Mouse (Mus musculus) neural tube, embryonic 15.5 days (tissue): ENCODE results near the gene Rps3a1. TPM values are rescaled to one million over a fixed set of nuclear protein-coding genes. Genes with fewer than 3 reads are reported as not detected.
"Not testable (repeated sequence)": the region's sequence is repeated elsewhere in the genome, so short reads cannot be mapped to it uniquely, and the experiment has no call there.

Source experiments
- ATAC-seq: fragments of 200-750 bp; cut with Nextera tagmentation; 2 replicates; pipeline ENCODE4 v1.8.0; 2017; ENCODE audit warnings: mild to moderate bottlenecking, moderate TSS enrichment, moderate library complexity; ENCODE audit not compliant: low FRiP score
- H3K27ac ChIP-seq: fragments of 300-500 bp; sonication (generic); replicated peaks from 2 replicates; pipeline ENCODE4 v1.5.1; 2015; ENCODE audit warnings: mild to moderate bottlenecking, inconsistent platforms
- H3K27me3 ChIP-seq: fragments of 300-500 bp; sonication (generic); replicated peaks from 2 replicates; pipeline ENCODE4 v1.6.1; 2015; ENCODE audit warnings: inconsistent platforms
- H3K36me3 ChIP-seq: fragments of 300-500 bp; sonication (generic); 2 replicates; pipeline ENCODE4 v1.6.1; 2015; ENCODE audit warnings: inconsistent platforms
- H3K4me1 ChIP-seq: fragments of 300-500 bp; sonication (generic); 2 replicates; pipeline ENCODE4 v1.6.1; 2015; ENCODE audit warnings: inconsistent platforms
- H3K4me2 ChIP-seq: fragments of 300-500 bp; sonication (generic); 2 replicates; pipeline ENCODE4 v1.6.1; 2015; ENCODE audit warnings: inconsistent platforms, mild to moderate bottlenecking, moderate library complexity
- H3K4me3 ChIP-seq: fragments of 300-500 bp; sonication (generic); replicated peaks from 2 replicates; pipeline ENCODE4 v1.5.1; 2015; ENCODE audit warnings: mild to moderate bottlenecking, inconsistent platforms
- H3K9ac ChIP-seq: fragments of 300-500 bp; sonication (generic); replicated peaks from 2 replicates; pipeline ENCODE4 v1.6.1; 2015; ENCODE audit warnings: mild to moderate bottlenecking, inconsistent platforms
- H3K9me3 ChIP-seq: fragments of 300-500 bp; sonication (generic); replicated peaks from 2 replicates; pipeline ENCODE4 v1.6.1; 2016; ENCODE audit warnings: inconsistent platforms
- WGBS: fragments of 180-500 bp; shearing (Covaris S2); methylation state at CpG from one replicate; pipeline ENCODE4 v1.1.7; 2015; ENCODE audit warnings: mixed read lengths; 5-methylcytosine and 5-hydroxymethylcytosine counted together
- polyA plus RNA-seq: library from polyadenylated mRNA; unstranded; fragments of >200 nt; fragmentation: Nextera tagmentation; extraction: Ambion mirVana; gene quantifications from 2 replicates; pipeline ENCODE4 v1.2.1, GENCODE M21; 2015

Gene Rps3a1
- polyA plus RNA-seq, 1 experiment from 2014 or later: 534 TPM

DNA sequence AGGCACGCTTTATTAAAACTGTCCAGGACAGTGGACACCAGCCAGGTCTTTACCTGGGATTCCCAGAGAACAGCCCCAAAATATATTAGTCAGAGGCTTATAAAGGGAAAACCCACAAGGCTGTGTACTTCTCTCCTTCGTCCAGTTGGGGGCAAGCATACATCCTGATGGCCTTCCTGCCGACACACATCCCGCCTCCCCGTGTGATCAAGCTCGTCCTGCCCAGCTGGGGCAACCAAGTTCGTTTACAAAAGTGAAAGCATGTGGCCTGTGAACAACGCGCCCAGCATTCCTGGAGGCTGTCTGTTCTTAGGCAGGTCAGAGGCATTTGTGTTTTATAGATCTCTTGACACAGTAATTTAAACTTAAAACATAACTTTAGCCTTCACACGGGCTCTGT lies 32.4 kb downstream of the Rps3a1 start:
- H3K36me3 ChIP-seq: peaks cover 3% of the 10 kb centered on the region; the same call in 1 of the 2 replicates
- H3K9ac ChIP-seq: no peak overlapping the region
- H3K27ac ChIP-seq: no peak overlapping the region
- no peaks in the 10 kb centered on the region for H3K27me3 ChIP-seq
- no peak overlapping the region for H3K4me3 ChIP-seq
- no peak overlapping the region; the same call in 1 of the 2 replicates for H3K4me2 ChIP-seq
- H3K4me1 ChIP-seq: peaks cover 18% of the 10 kb centered on the region
- WGBS: 22% methylated on average over 10 of the region's 10 CpGs
- no peak for ATAC-seq
- H3K9me3 ChIP-seq: no peaks in the 10 kb centered on the region

DNA sequence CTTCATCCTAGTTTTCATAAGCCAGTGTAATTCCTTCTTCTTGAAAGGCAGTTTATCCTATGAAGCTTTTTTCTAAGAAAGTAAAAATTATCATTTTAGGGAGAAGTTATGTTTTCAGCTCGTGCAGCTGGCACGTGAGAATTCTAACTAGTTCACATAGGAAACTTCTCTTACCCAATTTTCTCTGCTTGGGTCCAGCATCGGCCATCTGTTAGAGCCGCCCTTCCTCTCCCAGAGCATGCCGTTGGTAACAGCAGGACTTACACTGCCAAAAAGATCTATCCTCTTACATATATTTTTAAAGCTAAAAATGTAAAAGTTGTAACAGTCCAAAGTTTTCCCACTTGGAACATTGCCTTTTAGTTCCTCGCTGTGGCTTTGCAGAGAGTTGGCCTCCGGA lies 33.4 kb downstream of the Rps3a1 start:
- Histone ChIP-seq H3K9ac (no peak overlapping the region), H3K9me3 (no peaks in the 10 kb centered on the region), H3K4me1 (peaks cover 14% of the 10 kb centered on the region), H3K36me3 (peaks cover 3% of the 10 kb centered on the region; the same call in 1 of the 2 replicates), H3K4me2 (no peak overlapping the region), H3K27ac (no peak overlapping the region), H3K27me3 (no peaks in the 10 kb centered on the region), H3K4me3 (no peak overlapping the region)
- ATAC-seq: no peak
- 93% methylated on average over 7 of the region's 7 CpGs for WGBS

DNA sequence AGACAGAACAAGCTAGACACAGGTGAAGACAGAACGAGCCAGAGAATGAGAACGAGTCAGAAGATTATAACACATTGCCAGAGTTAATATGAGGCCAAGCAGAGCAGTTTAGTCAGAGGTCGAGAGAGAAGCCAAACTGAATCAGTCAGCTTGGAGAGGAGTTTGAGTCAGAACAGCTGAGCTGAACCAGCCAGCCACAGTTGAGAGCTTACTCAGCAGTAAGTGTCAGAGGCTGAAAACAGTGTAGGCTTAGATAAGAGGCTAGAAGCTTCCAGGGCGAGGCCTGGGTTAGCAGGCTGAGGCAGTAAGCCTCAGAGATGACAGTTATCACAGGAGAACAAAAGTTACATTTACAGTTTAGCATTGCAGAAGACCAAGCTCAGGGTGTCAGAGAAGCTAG lies 33.9 kb downstream of the Rps3a1 start:
- no peak overlapping the region for H3K9ac ChIP-seq
- H3K27ac ChIP-seq: no peak overlapping the region
- H3K36me3 ChIP-seq: peaks cover 3% of the 10 kb centered on the region; the same call in 1 of the 2 replicates
- WGBS: 87% methylated on average over 4 of the region's 4 CpGs
- no peaks in the 10 kb centered on the region for H3K9me3 ChIP-seq
- H3K27me3 ChIP-seq: no peaks in the 10 kb centered on the region
- H3K4me3 ChIP-seq: no peak overlapping the region
- ATAC-seq: no peak
- H3K4me2 ChIP-seq: no peak overlapping the region
- peaks cover 14% of the 10 kb centered on the region for H3K4me1 ChIP-seq

DNA sequence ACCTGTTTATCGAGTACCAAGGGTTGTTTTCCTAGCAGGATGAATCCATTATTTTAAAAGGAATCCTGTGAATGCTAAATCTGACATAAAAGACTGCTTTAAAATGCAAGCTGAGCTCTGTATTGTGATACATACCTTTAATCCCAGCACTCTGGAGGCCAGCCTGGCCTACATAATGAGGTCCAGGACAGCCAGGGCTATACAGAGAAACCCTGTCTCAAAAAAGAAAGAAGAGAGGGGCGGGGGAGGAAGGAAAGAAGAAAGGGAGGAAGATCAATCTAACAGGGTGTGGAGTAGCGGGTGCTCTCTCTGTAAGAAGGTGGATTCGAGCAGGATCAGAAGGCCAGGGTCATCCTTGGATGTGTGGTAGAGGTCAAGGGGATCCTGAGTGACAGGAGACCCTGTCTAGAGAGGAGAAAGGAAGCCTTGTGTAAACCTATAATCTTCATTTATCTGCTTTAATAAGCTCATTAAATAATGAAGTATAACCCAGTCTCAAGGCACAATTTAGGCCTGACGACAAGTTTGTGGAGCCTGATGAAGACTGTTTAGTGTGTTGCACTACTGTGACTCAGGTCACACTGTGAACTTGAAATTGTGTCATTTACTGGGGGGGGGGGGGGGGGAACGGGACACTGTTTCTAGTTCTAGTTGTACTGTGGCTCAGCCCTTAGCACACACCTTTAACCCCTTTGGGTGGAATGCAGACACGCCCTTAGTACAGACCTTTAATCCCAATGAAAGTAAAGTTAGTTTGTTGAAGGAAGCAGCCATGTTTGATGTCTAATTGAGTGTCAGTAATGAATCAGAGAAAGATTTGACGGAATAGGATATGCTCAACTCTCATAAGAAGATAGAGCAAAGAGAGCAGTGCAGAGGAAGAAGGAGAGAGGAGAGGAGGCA lies 34.6 kb downstream of the Rps3a1 start:
- no peak overlapping the region for H3K27ac ChIP-seq
- no peak overlapping the region for H3K4me2 ChIP-seq
- peaks cover 3% of the 10 kb centered on the region; the same call in 1 of the 2 replicates for H3K36me3 ChIP-seq
- H3K9ac ChIP-seq: no peak overlapping the region
- WGBS: 72% methylated on average over 8 of the region's 8 CpGs
- H3K9me3 ChIP-seq: no peaks in the 10 kb centered on the region
- H3K4me1 ChIP-seq: peaks cover 16% of the 10 kb centered on the region
- no peak overlapping the region for H3K4me3 ChIP-seq
- H3K27me3 ChIP-seq: no peaks in the 10 kb centered on the region
- no peak for ATAC-seq

DNA sequence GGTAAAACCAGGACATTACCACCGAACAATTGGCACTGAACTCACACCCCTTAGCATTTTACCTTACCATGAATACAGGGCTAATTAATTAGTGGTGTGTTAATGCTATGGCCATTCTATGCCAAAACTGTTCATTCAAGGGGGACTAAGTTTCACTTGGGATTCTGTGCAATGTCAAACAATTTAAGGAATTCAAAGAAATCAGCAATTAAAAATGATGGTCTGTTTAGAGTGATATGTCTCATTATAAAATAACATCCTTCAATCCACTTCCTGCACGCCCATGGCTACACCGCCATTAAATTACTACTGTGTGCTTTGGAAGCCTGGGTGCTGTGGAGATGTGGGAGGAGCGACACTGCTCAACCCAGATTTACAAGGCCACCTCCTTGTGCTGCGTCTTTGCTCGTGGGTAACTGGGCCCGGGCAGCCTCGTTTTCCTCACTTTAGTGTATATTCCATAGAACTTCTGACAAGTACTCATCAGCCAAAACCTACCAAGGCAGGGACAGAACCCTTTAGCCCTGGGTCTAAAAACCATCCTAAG lies 36.3 kb downstream of the Rps3a1 start:
- WGBS: 87% methylated on average over 8 of the region's 8 CpGs
- no peak overlapping the region for H3K27ac ChIP-seq
- no peak overlapping the region for H3K4me3 ChIP-seq
- peaks cover 3% of the 10 kb centered on the region; the same call in 1 of the 2 replicates for H3K36me3 ChIP-seq
- no peaks in the 10 kb centered on the region for H3K9me3 ChIP-seq
- peaks cover 12% of the 10 kb centered on the region for H3K4me1 ChIP-seq
- no peak overlapping the region for H3K9ac ChIP-seq
- H3K4me2 ChIP-seq: no peak overlapping the region
- ATAC-seq: no peak
- no peaks in the 10 kb centered on the region for H3K27me3 ChIP-seq

DNA sequence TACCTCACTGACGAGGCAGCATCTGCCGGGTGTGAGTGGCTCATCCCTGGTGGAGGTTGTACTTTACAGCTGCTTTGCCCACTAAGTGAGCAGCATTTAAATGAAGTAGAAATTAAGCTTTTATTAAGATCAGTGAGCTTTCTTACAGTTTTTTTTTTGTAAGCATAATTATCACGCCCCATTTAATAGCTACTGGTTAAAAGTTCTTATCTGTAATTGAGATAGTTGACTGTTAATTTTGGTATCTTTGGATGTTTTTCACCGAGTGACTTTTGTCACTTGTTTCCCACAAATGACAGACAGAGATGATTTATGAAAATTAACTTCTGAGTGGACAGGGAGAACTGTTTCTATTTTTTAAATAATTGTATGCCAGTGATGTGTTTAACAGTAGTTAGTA lies 37.6 kb downstream of the Rps3a1 start:
- Histone ChIP-seq H3K4me3 (no peak overlapping the region), H3K4me1 (peaks cover 8% of the 10 kb centered on the region), H3K36me3 (peaks cover 3% of the 10 kb centered on the region; the same call in 1 of the 2 replicates), H3K9me3 (no peaks in the 10 kb centered on the region), H3K9ac (no peak overlapping the region), H3K27me3 (no peaks in the 10 kb centered on the region), H3K27ac (no peak overlapping the region), H3K4me2 (no peak overlapping the region)
- ATAC-seq: no peak
- 74% methylated on average over 4 of the region's 4 CpGs for WGBS

DNA sequence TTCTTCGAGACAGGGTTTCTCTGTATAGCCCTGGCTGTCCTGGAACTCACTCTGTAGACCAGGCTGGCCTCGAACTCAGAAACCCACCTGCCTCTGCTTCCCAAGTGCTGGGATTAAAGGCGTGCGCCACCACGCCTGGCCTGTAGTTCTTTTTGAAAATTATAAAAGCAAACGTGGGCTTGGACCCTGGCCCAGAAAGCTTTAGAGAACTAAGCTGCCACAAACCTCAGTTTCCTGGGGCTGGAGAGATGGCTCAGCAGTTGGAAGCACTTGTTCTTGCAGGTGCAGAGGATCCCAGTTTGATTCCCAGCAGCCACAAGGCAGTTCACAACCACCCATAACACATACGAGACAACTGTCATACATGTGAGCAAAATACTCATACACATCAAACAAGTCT lies 38.1 kb downstream of the Rps3a1 start:
- WGBS: 92% methylated on average over 7 of the region's 7 CpGs
- not testable (repeated sequence) for H3K9ac ChIP-seq, H3K4me2 ChIP-seq, H3K27ac ChIP-seq, H3K4me1 ChIP-seq, H3K4me3 ChIP-seq, H3K36me3 ChIP-seq, H3K9me3 ChIP-seq, H3K27me3 ChIP-seq, ATAC-seq

DNA sequence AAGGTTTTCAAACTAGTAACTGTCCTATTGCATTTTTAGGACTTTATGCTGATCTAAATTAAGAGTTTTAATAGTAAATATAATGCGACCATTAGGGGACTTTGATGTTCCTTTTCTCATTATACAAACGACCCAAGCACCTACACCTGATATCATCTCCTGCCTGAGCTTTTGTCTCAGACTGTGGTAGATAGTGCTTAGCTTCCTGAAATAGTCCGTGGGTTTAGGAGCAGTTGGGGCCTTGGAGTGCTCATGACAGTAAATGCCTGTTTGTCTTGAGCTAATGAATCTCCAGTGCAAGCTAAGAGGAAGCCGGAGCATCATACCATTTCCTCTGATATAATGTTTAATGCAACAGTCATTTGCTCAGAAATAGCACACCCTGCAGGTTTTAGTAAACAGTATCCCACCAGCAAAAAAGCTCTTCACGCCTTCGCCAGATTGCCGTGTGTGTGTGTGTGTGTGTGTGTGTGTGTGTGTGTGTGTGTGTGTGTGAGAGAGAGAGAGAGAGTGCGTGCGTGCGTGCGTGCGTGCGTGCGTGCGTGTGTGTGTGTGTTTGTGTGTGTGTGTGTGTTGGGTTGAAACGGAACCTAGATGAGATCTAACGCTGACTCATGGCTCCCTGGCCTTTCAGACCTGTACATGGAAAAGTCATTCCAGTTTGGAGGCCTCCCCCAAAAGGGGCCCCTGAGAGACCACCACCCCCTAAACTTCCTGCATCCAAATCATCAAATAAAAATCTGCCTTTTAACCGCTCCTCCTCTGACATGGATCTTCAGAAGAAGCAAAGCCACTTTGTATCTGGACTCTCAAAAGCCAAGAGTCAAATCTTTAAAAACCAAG lies 38.8 kb downstream of the Rps3a1 start:
- WGBS: 65% methylated on average over 14 of the region's 18 CpGs
- H3K36me3 ChIP-seq: peaks cover 3% of the 10 kb centered on the region; the same call in 1 of the 2 replicates
- ATAC-seq: peak; percentile 72; the same call in 1 of the 2 replicates
- H3K27me3 ChIP-seq: no peaks in the 10 kb centered on the region
- H3K9me3 ChIP-seq: no peaks in the 10 kb centered on the region
- H3K4me3 ChIP-seq: no peak overlapping the region
- no peak overlapping the region for H3K9ac ChIP-seq
- peak overlapping the region; percentile 54; the same call in 1 of the 2 replicates for H3K27ac ChIP-seq
- H3K4me2 ChIP-seq: no peak overlapping the region
- peaks cover 7% of the 10 kb centered on the region for H3K4me1 ChIP-seq

DNA sequence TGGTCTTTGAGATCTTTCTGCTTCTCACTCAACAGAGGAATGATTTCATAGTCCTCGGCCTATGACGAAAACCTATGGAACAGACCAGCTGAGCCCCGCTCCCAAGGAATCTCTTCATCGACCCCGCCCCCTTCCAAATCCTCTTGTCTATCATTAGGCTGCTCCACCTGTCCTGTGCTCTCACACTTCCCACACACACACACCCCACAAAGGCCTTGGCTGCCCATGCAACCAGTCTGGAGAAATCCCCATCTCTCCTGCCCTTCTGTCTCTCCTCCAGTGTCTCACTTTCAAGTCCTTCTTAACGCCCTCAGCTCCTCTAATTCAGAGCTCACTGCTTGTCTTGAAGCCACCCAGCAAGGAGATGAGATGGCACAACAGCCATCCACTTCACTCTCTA lies 40.5 kb downstream of the Rps3a1 start:
- no peak for ATAC-seq
- Histone ChIP-seq H3K9me3 (no peaks in the 10 kb centered on the region), H3K4me3 (no peak overlapping the region), H3K36me3 (no peaks in the 10 kb centered on the region), H3K4me2 (no peak overlapping the region), H3K27ac (no peak overlapping the region), H3K9ac (no peak overlapping the region), H3K27me3 (no peaks in the 10 kb centered on the region), H3K4me1 (peaks cover 7% of the 10 kb centered on the region)
- 81% methylated on average over 6 of the region's 6 CpGs for WGBS

DNA sequence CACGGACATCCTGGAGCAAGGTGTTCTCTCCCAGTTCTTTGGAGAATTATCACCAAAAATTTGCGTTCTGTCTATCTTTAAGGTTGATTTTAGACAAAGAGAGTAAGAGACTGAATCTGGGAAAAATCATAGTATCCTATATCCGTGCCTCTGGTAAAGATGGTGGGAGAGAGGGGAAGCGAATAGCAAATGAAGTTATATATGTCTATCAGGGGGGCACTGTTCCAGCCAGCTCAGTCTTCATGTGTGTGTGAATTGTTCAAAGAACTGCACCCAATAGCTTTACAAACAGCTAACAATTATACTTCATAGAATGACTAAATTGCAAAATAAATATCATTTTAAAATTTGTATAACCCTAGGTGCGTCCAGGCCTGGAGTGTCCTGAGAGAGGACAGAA lies 48.6 kb downstream of the Rps3a1 start:
- H3K27me3 ChIP-seq: no peaks in the 10 kb centered on the region
- peaks cover 24% of the 10 kb centered on the region for H3K4me1 ChIP-seq
- H3K36me3 ChIP-seq: no peaks in the 10 kb centered on the region
- H3K9me3 ChIP-seq: no peaks in the 10 kb centered on the region
- no peak overlapping the region for H3K4me2 ChIP-seq
- peak overlapping the region; percentile 75 for H3K27ac ChIP-seq
- peak; percentile 79 for ATAC-seq
- 55% methylated on average over 5 of the region's 5 CpGs for WGBS
- no peak overlapping the region for H3K9ac ChIP-seq
- no peak overlapping the region for H3K4me3 ChIP-seq

DNA sequence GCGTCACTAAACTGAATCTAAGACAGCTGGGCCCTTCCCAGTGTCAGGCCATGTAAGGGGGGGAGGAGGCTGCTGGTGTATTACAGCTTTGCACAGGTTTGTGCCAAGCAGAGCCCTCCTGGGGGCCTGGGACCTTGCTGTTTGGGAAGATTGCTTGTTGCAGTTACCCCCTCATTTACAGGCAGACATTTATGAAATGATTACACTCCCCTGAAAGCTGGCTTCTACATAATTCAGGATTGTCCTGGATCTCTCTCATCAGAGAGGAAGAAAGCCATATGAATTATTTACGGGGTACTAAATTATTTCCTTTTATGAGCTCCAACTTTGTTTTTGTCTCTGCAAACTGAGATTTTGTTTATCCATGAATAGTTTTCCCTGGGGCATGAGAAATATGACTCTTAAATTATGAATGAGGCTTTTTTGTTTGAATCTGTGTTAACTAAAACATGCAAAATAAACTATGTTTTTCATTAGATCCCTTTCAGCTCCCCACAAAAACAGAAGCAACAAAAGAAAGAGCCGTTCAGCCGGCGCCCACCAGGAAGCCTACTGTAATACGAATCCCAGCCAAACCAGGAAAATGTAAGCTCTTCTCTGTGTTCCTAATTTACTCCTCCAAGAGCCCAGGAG lies 49.2 kb downstream of the Rps3a1 start:
- 22% methylated on average over 6 of the region's 6 CpGs for WGBS
- Histone ChIP-seq H3K4me2 (no peak overlapping the region), H3K9me3 (no peaks in the 10 kb centered on the region), H3K27ac (peak overlapping the region; percentile 75), H3K36me3 (no peaks in the 10 kb centered on the region), H3K4me3 (no peak overlapping the region), H3K27me3 (no peaks in the 10 kb centered on the region), H3K9ac (no peak overlapping the region), H3K4me1 (peaks cover 24% of the 10 kb centered on the region)
- ATAC-seq: peak; percentile 81
